Mouse (Mus musculus) cerebellum, adult 11 months (tissue): Measurements from ENCODE around the gene Shank2.

Source experiments
- DNase-seq: peaks from one replicate; pipeline ENCODE4 v3.0.0; 2022

Shank2 gene

DNA sequence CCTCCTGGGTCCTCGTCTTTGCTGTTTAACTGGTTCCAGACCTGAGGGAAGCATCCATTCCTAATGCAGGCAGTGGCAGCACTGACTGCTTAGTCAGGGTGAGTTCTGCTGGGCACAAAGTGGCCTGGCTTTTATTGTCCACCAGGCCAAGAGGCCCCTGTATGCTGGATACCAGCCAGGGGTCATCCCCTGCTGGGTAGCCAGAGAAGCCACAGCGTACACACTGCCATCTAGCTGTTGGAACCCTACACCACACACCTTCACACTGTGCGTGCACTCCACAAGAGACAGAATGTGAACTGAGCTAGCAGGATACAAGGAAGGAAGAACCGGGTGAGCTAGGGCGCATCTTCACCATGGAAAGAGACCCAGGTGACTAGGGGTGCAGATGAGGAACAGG, 233.1 kb downstream of the Shank2 start:
- DNase-seq = no peak

DNA sequence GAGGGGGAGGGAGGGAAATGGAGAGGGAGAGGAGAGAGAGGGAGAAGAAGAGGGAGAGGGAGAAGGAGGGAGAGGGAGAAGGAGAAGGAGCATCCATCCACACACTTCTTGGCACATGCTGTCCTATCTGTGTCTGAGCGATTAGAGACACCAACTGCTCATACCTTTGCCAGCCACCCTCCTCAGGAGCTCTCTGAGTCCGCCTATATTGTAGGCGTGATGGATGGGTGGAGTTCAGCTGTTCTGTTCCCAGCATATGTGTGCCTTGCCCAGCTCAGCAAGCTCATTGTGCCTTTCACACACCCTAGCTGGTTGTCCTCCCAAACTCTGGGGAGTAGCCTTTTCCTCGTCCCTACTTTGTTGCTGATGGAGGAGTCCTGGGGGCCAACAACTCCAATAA, 233.8 kb downstream of the Shank2 start:
- DNase-seq = no peak

DNA sequence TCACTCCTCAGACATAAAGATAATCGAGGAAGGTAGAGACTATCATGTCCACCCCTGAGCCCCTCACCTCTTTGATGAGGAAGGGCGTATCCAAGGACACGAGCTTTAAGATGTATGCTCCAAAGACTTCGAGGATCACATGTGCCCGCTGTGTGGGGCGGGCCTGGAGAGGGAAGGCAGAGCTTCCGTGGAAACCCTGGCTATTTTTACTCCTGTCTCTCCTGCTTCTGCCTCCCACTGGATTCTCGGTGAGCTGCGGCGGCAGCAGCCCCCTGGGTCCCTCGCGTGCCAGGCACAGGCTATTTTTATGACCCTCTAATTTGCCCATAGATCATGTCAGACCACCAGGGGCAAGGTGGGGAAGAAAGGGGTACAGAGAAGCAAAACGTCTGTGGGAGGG, 235.1 kb downstream of the Shank2 start:
- DNase-seq = no peak

DNA sequence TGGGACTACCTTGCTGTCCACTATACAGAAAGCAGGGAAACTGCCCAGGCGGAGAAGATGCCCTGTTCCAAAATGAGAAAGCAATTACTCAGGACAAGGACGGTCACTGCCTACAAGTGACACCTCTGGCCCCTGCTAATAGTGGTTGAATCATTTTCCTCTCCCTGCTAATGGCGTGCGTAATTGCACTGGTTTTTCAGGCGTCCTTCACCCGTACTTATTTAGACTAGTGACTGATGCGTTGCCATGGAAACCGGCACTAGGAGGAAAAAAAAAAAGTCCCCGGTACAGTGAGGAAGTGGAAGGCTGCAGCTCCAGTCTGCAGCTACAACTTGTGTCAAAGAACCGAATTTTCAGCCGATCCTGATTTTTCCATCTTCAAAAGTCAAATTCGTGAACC, 236.7 kb downstream of the Shank2 start:
- DNase-seq = no peak

DNA sequence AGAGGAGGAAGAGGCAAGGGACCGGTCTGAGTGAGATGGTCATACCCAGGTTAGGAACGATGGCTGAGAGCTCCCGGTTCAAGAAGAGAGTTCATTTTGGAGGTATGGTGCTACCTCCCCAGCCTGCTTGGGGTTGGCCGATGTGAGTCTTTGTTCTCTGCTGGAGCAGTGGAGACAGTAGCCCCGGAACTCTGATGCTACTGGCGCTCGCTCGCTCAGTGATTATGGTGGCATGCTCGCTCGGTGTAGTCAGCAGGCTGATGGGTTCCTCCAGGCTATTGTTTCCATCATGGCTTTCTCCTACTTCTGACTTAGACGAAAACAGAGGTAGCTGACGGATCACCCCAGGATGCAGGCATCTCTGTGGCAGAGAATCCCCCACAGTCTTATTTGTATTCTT, 237.3 kb downstream of the Shank2 start:
- no peak for DNase-seq

DNA sequence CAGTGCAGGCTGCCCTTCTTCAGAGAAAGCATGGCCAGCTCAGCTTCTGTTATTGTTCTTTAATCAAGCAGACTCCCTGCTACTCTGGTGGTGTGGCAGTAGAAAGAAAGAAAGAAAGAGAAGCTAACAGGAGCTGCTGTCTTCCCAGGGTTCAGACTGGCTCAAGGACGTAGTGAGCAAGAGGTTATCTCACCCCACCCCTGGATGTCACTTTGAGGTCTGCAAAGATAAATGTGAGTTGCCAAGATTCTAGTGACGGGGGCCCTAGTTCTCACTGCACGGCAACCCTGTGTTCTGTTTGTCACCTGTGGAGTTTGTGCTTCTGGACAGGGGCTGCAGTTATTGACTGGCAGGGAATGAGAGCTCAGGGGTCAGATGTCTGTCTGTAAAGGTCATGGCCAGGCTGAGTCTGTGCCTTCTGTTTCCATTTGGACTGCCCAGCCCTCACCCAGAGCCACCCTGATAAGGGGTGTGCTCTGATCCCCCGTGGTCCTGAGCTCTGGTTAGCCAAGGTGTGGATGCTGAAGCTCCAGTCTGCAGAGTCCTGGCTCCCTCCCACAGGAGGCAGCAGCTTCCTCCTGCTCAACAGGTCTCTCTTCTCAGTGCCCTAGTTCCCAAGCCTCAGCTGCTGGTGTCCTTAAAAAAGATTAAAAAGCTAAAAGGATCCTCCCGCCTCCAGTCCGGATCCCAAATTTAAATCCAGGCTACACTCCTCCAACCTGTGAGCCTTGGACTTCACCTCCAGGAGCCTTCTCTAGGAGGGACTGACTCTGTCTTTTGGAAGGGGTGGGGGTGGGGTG, 238.0 kb downstream of the Shank2 start:
- no peak for DNase-seq

DNA sequence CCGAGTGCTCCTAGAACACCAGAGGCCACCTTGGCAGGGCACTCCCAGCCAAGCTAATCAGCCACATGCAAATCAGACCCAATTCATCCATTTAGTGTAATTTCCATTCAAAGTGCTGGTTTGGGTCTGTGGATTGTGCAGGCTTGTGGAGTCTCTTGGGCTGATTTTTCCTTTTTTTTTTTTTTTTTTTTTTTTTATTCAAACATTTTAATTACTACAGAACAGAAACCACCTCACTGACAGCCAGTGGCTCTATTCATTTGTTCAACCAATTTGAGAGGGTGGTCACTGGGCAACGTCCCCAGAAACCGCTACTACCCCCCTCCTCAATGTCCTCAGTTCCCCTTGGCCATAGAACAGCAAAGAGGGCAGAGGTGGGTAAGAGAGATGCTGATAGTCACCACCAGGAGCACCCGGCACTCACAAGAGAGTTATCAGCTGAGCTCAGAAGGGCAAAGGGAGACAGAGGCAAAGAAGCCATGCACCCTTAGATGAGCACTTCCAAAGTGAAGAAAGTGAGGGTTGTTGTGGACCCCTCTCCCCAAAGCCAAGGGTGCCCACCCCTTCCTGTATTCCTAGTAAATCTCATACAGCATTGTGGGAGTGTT, 239.1 kb downstream of the Shank2 start:
- no peak for DNase-seq

DNA sequence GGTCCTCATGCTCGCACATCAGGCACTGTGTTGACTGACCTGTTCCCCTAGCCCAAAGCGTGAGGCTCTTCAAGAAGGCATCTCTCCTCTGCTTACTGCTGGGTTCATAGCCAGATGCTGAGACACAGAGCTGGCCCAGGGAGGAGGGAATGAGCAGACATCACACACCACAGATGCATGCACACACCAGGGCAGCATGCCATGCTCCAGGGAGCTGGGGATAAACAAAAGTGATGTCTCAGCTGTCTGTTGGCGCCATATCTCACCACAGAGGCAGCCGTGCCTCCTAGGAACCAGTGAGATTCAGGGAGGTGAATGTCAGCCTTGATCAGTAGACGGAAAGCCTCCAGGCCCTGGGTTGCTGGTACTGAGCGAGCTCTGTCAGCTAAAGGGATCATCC, 242.5 kb downstream of the Shank2 start:
- DNase-seq = no peak

DNA sequence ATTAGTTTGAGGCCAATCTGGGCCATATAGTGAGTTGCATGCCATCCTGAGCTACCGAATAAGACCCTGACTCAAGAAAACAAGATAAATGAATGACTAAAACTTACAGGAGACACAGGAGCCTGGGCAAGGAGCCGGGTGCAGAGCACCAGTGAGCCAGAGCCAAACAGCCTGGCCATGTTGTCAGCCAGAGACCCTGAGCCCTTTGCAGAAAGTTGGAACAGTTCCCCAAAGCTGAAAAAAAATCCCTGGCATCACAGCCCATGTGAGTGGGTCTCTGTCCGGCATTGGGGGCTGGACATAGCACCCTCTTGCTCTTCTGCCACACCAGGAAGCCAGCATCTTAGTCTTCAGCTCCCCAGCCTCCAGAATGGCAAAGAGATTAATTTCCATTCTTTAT, 244.5 kb downstream of the Shank2 start:
- no peak for DNase-seq

DNA sequence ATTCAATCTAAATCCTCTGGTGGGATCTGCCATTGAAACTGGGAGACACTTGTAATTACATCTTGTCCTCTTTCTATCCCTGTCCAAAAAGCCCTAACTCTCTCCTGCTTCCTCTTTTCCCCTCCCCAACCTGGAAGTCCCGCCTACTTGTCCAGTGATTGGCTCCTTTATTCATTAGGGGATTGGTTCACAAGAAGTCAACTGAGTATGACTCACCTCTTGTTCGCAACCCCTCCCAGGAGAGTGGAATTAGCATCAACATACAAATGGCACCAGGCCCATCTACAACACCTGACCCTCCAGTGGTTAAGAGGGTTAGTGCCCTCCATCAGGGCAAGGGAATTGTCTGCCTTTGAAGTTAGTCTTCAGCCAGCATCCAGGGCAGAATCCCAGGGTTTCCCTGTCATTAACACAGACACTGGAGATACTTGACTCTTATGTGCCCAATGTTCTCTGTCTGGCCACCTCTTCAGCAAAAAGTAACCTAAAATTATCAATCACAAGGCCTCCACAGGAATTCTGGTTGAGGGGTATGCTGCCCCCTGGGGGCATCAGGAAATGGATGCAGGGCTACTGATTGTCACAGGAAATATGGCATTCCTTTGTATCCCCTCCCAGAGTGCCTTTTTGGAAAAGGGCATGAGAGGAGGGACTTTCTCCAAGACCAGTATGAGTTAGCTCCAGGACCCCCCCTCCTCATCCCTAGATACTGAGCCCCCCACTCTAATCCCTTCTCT, 247.1 kb downstream of the Shank2 start:
- no peak for DNase-seq

DNA sequence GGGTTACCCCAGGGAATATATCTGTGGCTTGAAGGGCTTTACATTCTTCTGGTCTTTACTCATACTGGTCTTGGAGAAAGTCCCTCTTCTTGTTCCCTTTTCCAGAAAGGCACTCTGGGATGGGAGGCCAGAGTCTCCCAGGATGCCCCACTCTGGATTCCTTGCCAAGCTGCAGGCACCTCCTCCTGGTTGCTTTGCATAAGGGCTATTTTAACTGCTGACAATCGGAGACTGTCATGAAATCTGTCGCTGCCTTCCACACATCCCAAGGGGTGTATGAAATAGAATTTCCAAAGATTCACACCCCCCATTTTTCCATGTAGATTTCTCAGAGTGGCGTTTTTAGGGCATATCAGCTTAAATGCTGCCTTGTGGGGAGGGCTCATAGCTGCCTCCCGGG, 249.1 kb downstream of the Shank2 start:
- no peak for DNase-seq

DNA sequence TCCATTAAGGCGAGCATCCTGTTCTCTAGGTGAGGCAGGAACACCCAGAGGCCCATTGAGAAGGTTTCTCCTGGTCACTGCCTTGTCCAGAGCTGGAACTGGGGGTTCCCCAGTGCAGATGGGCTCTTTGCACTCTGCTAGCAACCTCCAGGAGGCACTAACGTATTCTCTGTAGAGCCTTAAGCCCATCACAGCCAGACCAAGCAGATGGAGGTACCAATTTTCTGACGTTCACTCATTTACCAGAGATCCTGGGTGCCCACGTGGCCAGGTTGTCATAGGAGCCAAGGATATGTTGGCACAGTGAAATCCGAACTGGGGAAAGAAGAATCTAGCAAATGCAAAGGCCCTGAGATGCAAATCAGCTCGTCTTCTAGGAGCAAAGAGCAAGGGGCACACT, 249.5 kb downstream of the Shank2 start:
- DNase-seq = no peak

DNA sequence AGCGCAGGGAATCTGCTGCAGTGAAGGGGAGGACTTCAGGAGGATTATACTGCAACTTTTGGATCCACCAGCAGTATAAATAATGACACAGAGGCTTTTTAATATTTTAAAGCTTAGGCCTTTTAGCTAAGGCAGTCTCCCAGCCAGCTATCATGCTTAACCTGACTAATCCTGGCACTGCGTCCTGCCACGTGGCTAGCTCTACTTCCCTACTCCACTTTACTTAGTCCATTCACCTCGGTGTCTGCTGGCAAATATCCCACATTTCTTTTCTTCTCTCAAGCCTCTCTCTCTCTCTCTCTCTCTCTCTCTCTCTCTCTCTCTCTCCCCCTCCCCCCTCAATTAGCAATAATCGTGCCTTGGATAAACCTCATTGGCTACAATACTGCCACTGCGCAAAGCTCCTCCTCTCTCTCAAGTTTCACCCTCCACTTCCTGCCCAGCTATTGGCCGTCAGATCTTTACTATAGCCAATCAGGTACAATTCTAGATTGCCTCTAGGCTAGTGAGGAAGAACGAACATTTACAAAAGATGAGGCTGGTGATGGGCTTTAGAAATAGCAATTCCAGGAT, 253.0 kb downstream of the Shank2 start:
- DNase-seq = no peak

DNA sequence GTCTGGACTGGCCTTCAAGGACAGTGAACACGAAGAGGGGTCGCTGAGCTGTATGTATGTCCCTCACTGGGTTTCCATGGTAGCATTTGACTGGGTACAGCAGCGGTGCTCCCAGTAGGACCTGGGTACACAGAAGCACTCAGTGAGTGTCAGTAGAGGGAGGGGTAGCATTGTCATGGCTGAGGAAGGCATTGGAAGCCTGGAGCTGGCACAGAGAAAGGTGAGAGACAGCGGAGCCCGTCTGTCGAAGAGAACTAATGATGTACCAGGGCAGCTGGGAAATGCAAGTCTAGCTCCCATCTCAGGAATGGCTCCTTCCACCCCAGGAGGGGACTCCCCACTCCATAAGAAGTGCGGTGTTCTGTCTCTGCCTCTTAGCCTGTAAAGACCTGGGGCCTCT, 256.1 kb downstream of the Shank2 start:
- DNase-seq = no peak

DNA sequence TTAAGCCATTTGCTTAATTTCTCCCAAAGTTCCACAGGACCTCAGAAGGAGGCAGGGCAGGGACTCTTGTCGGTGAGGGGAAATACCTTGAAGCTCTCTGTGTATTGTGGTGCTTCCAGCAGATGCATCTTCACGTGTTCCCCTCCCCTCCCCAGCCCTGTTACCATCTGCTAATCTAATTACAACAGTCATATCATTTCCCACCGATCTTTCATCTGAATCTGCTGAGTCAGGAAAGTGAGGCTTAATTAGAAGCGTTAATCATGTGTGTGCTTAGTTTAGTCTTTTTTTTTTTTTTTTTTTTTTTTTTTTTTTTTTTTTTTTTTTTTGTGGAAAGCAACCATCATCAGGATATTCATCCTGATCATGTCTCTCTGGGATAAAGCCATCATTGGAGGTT, 256.6 kb downstream of the Shank2 start:
- DNase-seq = no peak

DNA sequence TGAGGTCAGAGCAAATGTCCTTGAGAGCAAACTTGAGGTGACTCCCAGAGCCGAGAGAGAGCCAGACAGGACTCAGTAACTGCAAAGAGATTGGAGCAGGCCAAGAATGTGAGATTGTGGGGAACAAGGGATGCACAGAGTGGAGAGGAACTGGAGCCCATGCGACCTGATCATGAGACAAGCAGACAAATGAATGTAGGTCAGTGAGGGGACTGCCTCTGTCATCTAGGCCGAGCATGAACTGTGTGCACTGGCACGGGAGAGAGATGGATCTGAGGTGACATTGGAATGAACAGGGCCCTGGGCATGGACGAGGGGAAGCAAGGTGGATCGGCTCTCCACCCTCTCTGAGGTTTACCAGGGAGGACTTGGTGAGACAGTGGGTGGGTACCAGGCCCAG, 260.9 kb downstream of the Shank2 start:
- DNase-seq = no peak

DNA sequence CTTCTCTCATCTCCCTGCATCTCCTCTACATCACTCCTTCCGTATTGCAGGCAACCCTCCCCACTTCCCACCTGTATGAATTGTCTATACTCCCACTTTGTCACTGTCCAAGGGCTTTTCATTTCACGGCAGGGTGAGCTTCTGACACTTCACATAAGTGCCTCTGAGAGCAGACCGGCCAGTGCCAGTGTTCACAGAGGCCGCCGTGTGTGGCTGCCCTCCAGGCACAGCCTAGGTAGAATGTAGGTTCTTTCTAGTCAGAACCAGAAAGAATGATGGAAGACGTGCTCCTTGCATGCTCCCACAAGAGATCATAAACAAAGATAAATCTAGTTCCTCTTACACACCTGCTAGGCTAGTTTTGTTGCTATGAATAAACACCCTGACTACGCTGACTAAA, 265.0 kb downstream of the Shank2 start:
- no peak for DNase-seq

DNA sequence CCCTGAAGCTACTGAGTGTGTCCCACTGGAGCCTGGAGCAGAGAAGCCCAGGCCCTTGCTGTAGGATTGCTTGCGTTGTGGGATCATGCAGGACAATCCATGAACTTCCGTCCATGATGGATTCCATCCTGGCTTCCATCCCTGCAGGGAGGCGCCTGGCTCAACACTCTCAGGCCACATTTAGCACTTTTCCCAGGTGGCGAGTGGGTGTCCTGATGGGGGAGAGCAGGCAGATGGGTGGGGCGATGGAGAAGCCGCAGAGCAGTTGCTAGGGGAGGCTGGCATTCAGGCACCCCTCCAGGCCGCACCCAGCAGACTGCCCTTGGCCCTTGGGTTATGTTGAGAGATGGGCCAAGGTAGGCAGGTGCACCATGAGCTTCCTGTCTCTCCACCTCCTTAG, 266.6 kb downstream of the Shank2 start:
- no peak for DNase-seq

DNA sequence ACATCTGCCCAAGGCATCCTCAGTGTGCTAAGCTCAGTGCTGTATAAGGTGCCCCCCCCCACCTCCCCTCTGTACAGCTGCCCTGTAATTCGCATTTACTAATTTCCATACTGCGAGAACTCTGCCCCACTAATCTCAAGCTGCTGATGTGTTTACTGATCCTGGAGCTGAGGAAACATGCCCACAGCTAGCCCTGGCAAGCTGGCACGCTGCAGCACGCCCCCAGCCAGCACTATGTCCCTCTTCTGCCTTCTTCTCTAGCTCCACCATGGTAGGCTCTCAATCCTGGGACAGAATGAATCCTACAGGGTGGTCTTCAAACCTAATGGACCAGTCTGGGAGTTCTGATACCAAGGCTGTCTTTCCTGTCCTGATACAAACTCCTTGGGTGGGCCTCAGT, 267.1 kb downstream of the Shank2 start:
- DNase-seq = no peak

DNA sequence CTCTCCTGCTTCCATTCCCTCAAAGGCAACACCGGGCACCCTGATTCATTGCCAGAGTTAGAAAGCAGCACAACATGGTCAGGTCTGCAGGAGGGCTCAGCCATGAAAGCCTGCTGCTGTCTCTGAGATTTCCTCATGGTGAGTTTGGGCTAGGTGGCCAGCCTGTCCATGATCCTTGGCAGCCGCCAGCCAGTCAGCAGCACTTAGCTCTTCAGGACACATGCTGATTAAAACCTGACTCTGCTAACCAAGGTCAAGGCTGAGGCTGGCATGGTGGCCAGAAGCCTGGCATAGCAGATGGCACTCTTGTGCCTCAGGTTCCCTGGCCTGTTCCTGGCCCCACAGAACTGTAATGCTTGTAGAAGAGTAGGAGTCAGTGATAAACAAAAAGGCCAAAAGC, 269.3 kb downstream of the Shank2 start:
- DNase-seq = peak; percentile 75

DNA sequence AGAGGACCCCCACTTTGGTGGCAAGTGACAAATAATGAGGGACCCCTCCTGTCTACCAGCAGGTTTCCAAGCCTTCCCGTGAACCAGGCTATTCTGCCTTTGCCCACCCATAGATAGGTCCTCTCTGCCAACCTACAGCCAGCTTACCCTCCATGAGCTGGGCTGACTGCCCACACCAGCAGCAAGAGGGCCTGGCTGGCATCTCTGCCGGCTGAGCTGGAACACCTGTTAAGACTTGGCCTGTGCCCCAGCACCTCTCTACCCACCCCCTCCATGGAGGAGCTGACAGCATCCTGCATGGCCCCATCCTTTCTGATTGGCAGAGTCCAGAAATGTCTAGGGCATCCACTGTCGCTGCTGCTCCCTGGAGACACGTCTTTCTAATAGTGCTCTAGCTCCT, 277.0 kb downstream of the Shank2 start:
- DNase-seq = peak; percentile 31

DNA sequence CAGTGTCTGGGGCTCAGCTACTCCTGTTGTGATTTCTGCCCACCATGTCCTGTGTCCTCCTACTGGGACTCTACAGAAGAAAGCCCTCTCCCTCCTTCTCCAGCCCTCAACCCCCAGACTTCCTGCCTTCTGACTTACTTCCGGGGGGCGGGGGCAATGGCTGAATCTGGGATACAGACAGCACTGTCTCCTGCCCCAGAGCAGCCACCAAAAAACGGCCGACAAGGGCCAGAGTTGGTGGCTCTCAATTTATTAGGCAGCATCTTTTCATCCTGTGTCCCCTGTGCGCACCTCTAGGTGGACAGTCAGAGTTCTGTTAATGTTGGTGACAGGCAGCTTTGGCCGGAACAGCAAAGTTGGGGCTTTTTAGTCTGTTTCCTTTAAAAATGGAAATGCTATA, 282.0 kb downstream of the Shank2 start:
- DNase-seq = no peak

DNA sequence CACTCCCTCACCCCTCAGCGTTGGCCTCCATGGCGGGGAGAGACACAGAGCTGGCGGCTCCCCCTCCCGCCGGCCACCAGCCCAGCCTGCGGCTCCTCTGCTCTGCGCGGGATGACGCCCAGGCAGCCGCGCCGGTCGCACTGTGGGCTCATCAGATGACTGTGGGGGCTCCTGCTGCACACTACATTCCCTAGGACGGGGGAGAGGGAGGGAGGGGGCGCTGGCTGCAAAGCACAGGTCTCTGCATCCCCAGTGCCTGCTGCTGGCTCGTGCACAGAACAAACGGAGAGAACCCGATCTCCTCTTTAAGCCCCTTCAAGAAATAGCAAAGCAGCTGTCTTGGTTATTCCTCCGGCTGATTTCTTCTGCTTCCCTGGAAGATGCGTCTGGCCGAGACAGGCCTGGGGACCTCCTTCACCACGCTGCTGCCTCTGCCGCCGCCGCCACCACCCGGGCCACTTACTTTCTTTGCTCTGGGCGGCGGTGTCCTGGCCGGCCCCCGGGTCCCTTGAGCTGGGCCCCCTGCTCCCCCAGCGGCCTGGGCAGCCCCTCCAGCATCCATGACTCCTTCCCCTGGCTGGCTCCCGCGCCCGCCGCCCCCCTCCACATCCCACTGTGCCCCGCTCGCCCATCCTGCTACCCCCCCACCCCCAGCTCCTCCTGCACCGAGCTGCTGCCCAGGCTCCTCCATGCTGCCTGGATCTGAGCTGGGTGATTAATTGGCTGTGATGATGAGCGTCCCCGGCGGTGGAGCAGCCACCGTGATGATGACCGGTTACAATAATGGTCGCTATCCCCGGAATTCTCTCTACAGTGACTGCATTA, 282.7 kb downstream of the Shank2 start:
- DNase-seq = no peak
